Mouse (Mus musculus) CD4-positive helper T cell, adult 2 months (primary cell): ENCODE results near the gene Msi2.
A peak's percentile ranks its signal among the peaks of the same experiment; 100 is the strongest.

Source experiments
- DNase-seq: peaks from one replicate; pipeline ENCODE4 v3.0.0-alpha.2; 2012; ENCODE audit warnings: low read depth, missing footprints, low spot score

Msi2 gene

GRCm38 (mm10) chr11:88713479-88713878 is 4.8 kb downstream of the Msi2 start:
- DNase-seq, result no peak

- no peak for DNase-seq
Measured at GRCm38 (mm10) chr11:88709876-88710614, 8.3 kb downstream of the Msi2 start.

- DNase-seq, result no peak
Measured at GRCm38 (mm10) chr11:88707228-88707775, 11.0 kb downstream of the Msi2 start.

- DNase-seq, result no peak
Measured at GRCm38 (mm10) chr11:88704688-88705087, 13.6 kb downstream of the Msi2 start.

GRCm38 (mm10) chr11:88703220-88703619 is 15.1 kb downstream of the Msi2 start:
- no peak for DNase-seq

- DNase-seq, result no peak
Measured at GRCm38 (mm10) chr11:88701976-88702659, 16.2 kb downstream of the Msi2 start.

GRCm38 (mm10) chr11:88701020-88701419 is 17.3 kb downstream of the Msi2 start:
- DNase-seq, result no peak

GRCm38 (mm10) chr11:88700202-88700711 is 18.1 kb downstream of the Msi2 start:
- no peak for DNase-seq

GRCm38 (mm10) chr11:88693905-88694893 is 24.1 kb downstream of the Msi2 start:
- no peak for DNase-seq

- peak; percentile 30 for DNase-seq
Measured at GRCm38 (mm10) chr11:88693002-88693769, 25.1 kb downstream of the Msi2 start.

- peak; percentile 37 for DNase-seq
Measured at GRCm38 (mm10) chr11:88692374-88692773, 25.9 kb downstream of the Msi2 start.

- no peak for DNase-seq
Measured at GRCm38 (mm10) chr11:88690556-88691287, 27.6 kb downstream of the Msi2 start.

- DNase-seq, result no peak
Measured at GRCm38 (mm10) chr11:88689831-88690459, 28.4 kb downstream of the Msi2 start.

- no peak for DNase-seq
Measured at GRCm38 (mm10) chr11:88688644-88689043, 29.7 kb downstream of the Msi2 start.

GRCm38 (mm10) chr11:88687711-88688110 is 30.6 kb downstream of the Msi2 start:
- DNase-seq, result no peak

GRCm38 (mm10) chr11:88687010-88687409 is 31.3 kb downstream of the Msi2 start:
- no peak for DNase-seq

GRCm38 (mm10) chr11:88686061-88686460 is 32.3 kb downstream of the Msi2 start:
- no peak for DNase-seq

GRCm38 (mm10) chr11:88683026-88683770 is 35.1 kb downstream of the Msi2 start:
- DNase-seq, result no peak

GRCm38 (mm10) chr11:88677350-88677749 is 41.0 kb downstream of the Msi2 start:
- no peak for DNase-seq
